Mouse (Mus musculus): ENCODE measurements around the gene Thumpd3.

The Thumpd3 gene

DNA sequence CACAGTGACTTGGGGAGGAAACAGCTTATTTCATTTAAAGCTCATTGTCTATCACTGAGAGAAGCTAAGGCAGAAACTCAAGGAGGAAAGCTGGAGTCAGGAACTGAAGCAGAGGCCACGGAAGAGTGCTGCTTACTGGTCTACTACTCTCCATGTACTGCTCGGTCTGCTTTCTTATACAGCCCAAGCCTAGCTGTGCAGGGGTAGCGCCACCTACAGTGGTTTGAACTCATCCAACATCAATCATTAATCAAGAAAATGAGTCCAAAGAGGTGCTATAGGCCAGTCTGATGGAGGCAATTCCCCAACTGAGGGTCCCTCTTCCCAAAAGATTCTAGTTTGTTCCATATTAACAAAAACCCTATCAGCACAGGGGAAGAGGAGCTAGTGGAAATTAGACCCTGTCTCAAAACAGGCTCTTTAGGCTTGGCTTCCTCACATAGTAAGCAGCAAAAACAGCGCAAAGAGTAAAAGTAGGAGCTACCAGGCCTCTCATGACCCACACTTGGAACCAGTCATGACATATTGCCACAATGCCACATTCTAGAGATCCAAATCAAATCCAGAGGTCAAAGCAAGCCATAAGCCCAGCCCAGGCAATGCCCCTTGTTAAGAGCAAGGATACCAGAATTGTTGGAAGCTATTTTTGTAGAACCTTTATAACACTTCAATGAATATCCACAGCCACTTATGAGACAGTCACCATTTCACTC lies 9.4 kb upstream of the Thumpd3 start:
- in situ Hi-C loops (cut with MboI; ENCODE audit: low sequenced_read_pairs) = no loop called here

DNA sequence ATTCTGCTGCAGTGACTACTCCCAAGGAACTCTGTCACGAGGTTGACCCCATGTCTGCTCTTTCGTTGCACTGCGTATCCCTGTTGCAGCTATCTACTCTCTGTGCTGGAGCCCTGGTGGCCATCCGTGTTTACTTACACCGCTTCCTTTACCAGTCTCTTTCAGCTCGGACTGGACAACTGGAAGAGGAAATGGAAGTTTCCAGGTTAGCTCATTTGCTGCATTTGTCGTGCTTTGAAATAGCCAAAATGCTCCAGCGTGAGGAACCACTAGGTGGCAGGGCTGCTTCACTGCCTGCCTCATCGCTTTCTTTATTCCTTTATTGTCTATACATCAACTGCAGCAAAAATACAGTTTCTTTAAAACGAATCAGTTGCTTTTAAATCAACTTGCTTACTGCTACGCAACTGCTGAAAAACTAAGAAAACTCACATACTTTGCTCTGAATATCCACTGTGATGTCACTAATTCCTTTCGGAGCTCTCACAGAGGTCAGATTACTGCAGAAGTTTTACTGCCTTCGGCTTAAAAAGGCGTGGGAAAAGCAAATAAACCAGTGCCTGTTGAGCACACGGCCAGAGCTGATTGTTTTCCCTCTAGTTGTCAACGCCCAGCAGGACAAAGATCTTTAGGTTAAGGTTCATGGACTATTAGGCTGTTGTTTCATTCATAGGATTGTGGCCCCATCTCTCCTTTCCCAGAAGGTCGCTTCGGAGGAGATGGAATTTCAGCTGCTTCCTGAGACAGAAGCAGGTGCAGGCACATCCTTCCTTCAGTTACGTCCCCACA lies 7.9 kb upstream of the Thumpd3 start:
- in situ Hi-C loops (cut with MboI; ENCODE audit: low sequenced_read_pairs) = no loop called here

DNA sequence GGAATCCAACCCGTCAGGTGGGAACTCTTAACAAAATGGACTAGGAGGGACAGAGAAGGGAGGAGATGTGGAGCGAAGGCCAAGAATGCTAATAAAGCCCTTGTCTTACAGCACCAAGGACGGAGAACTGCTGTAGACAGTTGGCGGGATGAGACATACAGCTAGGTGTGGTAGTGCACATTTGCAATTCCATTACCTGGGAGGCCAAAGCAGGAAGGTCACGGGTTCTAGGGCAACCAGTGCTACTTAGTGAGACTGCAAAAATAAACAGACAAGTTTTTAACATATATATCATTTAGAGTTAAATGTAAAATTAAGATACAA lies 7.3 kb upstream of the Thumpd3 start:
- in situ Hi-C loops (cut with MboI; ENCODE audit: low sequenced_read_pairs) = no loop called here

DNA sequence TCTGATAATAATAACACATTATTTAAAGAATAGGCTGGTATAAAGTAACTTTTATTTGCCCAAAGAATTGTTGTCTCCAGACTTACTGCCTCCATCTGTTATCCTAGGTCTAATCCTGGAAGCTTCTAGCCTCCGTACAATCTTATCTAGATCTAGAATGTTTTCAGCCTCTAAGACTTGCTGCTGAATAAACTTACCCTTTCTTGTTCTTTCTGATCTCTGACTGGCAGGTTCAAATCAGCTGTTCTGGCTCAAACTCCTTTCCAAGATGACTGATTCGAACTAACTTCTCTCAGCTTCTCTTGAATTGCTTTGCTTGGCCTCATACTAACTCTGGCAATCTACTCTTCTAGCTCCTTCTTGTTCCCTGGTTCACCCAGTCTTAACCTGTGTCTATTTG lies 5.7 kb upstream of the Thumpd3 start:
- in situ Hi-C loops (cut with MboI; ENCODE audit: low sequenced_read_pairs) = no loop called here

DNA sequence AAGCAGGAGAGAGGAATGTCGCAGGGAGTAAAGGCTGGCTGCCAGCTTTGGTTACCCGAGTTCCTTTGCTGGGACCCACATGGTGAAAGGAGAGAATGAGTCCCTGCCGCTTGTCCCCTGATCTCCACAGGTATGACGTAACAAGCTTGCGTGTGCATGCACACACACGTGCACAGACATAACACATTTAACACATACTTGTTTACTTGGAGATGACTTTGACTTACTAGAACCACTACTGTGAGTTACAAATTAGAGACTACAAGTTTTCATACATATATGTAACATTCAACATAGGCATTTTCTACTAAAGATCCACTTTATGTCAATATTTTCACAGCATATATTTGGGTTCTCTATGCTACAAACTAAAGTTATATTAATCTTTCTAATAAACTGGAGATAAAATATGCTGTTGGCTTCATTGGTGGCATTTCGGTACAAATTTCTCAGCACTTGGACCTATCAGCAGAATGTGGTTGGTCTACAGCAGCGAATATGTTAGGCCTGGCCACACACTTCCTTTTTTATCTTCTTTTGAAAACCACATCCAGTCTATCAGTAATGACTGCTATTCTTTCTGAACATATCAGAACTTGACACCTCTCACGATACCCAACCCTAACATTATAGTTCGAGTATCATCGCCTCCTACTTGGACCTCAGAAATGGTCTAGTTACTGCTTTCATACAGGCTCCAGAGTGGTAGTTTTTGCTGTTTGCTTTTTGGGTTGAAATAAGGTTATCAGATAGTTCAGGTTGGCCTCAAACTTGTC lies 4.6 kb upstream of the Thumpd3 start:
- in situ Hi-C loops (cut with MboI; ENCODE audit: low sequenced_read_pairs) = no loop called here

DNA sequence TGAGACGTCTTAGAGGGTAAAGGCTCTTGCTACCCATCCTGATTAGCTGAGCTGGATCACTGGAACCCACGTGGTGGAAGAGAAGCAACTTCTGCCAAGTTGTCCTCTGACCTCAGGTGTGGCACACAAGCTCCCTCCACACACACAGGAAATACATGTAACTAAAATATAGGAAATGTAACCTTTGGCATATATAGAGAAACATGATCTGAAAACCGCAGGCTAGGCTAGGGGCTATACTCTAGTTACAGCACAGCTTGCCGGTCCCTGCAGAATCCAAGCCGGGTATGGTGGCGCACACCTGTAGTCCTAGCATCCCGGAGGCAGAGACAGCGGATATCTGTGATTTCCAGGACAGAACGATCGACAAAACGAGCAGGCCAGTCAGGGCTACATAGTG lies 450 bp upstream of the Thumpd3 start:
- in situ Hi-C loops (cut with MboI; ENCODE audit: low sequenced_read_pairs) = no loop called here

DNA sequence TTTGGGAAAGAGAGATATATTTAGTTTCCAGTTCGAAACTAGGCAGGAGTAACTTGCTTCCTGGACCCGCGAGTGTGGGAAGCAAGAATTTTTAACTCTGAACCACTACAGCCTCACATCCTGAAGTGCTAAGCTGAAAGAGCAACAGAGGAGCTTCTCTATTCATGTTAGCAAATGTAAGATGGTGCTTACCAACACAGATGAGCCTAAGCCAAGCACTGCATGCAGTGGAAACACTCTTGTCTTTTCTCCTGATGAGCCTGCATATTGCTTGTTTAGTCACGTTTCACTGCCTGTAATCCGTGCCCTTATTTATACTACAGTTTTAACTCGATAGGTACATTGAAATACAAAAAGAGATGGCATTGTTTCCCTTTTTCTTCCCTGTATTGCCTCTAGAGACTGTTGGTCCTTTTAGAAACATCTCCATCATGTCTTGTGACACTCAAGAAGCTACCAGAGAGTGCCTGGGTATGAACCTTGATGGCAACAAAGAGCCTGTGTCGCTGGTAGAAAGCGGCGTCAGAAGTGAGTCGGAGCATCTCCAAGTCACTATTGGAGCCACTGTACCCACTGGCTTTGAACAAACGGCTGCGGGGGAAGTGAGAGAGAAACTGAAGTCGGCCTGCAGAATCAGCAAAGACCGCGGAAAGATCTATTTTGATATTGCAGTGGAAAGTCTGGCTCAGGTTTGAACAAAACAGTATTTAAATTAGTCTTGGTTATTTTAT lies 1.2 kb downstream of the Thumpd3 start:
- in situ Hi-C loops (cut with MboI; ENCODE audit: low sequenced_read_pairs) = no loop called here

DNA sequence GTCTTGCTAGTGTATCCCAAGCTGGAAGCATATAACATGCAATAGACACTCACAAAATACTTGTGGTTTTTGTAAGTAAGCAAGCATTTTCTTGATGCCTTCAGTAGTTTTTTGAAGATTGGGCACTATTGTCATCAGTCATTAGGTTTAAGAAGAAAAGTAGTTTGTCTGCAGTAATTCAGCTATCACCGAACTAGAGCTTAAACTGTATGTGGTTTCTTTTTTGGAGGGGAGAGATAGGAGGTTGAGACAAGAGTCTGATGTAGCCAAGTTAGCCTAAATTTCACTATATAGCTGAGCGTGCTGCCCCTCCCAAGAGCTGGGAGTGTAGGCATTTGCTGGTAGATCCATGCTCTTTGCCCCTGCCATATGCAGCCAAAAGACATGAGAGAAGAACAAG lies 2.3 kb downstream of the Thumpd3 start:
- in situ Hi-C loops (cut with MboI; ENCODE audit: low sequenced_read_pairs) = no loop called here

DNA sequence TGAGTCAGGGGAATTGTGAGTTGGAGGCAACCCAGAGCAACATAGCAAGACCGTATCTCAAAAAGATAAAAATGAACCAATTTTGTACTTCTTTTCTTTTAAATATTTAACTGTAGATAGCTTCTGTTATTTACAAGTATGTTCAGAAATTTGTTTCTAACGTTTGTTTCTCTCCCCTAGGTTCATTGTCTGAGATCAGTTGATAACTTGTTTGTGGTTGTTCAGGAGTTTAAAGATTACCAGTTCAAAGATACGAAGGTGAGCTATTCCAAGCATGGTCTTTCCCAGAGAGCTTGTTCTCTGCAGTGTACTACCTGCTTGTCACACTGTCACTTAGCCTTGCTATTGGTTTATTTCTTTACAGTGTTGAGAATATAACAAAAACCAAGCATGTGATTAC lies 3.1 kb downstream of the Thumpd3 start:
- in situ Hi-C loops (cut with MboI; ENCODE audit: low sequenced_read_pairs) = no loop called here

DNA sequence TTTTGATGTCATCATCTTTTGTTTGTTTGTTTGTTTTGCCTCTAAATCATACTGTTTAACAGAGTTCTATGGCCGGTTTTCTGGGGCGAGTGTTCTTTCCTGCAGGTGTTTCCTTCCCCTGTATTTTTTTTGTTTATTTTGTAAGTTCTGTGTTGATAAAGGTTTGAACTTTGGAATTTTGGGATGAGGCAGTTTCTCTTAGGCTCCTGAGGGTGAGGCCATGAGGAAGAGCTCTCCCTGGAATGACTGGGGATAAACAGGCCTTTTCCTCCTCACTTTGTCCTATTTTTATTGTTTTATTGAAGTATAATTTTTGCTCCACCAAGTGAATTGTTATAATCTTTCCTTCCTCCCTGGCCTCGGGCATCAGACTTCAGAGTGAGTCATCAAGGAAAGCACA lies 6.9 kb downstream of the Thumpd3 start:
- in situ Hi-C loops (cut with MboI; ENCODE audit: low sequenced_read_pairs) = no loop called here

DNA sequence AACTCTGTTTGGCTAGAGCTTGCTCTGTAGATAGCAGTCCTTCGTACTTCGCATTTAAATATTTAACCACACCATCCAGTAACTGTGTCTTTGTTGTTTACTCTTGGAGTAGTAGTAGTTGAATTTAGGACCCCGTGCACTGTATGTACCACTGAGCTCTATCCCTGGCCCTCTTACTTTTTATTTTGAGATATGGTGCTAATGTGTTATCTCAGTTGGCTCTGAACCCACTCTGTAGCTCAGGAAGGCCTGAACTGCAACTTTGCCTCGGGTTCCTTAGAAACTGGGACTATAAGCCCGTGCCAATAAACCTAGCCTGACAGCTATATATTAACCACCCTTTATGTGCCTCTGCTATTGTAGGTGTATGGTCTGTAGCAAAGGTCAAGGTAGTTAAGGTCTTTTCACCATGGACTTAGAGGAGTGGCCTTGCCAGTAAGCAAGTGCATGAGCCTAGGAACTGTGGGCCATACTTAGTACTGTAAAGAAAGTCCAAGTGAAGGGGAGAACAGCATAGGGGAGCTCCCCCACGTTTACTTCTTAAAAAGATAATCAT lies 8.6 kb downstream of the Thumpd3 start:
- in situ Hi-C loops (cut with MboI; ENCODE audit: low sequenced_read_pairs) = no loop called here

DNA sequence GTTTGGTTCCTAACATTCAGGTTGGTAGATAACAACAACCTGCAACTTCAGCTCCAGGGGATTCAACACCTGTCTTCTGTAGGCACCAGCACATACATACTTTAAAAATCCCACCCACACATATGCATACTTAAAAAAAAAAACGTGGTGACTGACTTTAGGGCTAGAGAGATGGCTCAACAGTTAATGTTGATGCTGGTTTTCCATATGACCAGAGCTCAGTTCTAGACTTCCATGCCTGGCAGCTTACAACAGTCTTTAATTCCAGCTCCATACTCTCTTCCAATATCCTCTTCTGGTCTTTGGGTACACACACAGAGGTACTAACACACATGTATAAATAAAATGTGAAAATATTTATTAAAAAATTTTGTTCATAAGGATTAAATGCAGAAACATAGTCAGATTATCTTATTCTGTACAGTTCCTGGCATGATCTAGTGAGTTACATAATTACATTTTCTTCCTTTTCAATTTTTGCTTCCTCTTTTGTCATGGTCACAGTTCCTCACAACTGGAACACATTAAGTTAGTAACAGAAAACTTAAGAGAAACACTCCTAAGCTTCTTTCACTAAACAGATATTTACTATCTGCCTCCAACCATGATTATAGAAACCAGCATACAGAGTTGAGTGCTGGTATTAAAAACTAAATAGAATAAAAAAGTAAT lies 15.0 kb downstream of the Thumpd3 start:
- in situ Hi-C loops (cut with MboI; ENCODE audit: low sequenced_read_pairs) = no loop called here

DNA sequence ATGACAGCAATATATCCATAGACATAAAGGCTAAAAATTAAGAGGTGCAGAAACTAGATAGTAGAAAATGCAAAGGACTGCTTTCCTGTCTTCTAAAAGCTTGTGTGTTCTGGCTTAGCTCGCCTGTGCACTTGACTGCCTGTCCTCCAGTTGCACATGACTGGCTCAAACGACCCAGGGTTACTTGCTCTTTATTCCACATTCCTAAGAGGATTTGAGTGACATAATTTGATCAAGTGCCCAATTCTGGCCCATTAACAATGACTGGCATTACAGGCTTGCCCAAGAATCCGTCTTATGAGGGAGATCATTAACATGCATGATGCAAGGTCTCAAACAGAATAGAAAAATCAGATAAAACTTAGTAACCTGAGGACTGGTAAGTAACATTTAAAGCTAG lies 16.2 kb downstream of the Thumpd3 start:
- in situ Hi-C loops (cut with MboI; ENCODE audit: low sequenced_read_pairs) = no loop called here

DNA sequence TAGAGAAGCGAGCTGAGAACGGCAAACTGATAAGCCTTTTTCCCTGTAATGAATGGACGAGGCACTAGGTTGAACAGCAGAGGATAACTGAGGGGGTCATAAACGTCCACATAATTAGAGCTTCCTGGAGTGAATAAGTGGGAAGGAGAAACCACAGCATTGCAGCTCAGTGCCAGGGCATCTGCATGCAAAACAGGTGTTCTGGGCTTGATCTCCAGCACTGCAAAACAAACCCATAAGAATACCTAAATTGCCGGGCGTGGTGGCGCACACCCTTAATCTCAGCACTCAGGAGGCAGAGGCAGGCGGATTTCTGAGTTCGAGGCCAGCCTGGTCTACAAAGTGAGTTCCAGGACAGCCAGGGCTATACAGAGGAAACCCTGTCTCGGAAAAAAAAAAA lies 17.3 kb downstream of the Thumpd3 start:
- in situ Hi-C loops (cut with MboI; ENCODE audit: low sequenced_read_pairs) = no loop called here

DNA sequence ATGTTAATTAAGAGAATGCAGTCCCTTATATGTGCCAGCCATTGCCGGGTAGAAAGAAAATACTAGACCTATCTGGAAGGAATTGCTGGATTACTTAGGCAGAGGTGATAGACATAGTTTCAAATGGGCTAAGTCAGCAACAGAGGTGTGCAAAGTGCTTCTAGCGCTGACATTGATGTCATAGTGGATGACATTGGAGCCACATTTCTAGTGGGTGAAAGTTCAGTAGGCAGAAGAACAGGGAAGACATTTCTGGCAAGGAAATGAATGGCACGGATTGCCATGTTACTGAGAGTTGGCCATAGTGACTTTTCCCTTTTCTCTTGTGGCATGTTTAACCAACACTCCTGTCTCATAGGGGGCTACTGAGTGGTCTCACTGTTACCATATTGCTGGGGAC lies 19.2 kb downstream of the Thumpd3 start:
- in situ Hi-C loops (cut with MboI; ENCODE audit: low sequenced_read_pairs) = no loop called here

DNA sequence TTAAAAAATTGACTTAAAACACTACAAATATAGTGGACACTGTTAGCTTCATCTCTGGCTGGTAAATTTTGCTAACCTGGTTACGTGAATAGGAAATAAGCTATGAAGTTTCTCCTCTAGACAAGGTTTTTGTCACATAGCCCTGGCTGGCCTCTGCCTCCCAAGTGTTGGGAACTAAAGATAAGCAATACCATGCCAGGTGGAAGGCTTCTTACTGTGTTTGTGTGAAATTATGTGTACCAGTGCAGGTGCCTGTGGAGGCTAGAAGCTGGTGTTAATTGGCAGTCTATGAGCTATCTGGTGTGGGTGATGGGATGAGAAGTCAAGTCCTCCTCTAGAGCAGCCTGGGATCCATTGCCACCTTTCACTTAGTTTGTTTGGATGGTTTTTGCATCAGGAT lies 23.1 kb downstream of the Thumpd3 start:
- in situ Hi-C loops (cut with MboI; ENCODE audit: low sequenced_read_pairs) = no loop called here

DNA sequence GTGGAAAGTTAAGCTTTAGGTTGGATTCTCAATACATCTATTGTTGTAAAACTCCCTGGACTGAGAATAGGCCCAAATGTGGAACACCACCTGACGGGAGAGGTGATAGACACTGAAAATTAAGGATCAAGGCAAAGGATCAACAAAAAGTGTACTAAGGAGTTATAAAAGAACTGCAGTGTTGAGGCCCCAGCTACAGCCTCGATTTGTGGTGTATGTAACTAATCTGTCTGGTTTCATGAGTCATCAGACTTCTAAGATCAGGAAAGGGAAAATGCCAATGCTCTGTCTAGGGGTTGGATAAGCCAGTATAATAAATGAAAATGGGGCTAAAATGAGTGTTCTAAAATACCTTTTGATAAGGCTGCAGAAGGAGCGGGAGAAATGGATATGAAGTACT lies 29.2 kb downstream of the Thumpd3 start:
- in situ Hi-C loops (cut with MboI; ENCODE audit: low sequenced_read_pairs) = no loop called here

DNA sequence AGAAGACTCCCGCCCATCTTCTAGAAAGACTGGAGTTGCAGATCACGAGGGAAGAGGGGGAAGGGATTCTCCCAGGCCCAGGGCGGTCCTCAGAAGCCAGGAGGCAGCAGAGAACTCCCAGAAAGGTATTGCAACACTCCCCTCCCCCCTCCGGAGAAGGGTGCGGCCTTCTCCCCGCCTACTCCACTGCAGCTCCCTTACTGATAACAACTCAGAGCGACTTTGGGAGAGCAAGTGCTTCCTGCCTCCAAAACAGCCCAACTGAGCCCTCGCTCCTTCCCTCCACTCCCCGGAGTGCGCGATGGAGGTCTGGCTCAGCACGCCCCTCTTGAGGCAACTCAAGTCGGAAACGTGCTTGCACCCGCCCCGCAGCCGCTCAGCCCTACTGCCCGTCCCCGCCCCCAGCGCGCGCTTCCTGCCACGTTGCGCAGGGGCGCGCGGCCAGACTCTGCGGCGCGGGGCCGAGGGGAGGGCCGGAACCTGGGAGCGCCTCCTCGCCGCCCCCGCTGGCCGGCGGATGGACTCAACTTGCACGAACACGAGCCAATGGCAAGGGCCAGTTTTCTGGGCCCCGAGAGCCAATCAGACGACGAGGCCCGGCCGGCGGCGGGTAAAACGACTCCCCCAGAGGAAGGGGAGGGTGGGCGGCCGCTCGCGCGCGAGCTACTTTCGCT lies 30.1 kb downstream of the Thumpd3 start:
- in situ Hi-C loops (cut with MboI; ENCODE audit: low sequenced_read_pairs) = no loop called here

DNA sequence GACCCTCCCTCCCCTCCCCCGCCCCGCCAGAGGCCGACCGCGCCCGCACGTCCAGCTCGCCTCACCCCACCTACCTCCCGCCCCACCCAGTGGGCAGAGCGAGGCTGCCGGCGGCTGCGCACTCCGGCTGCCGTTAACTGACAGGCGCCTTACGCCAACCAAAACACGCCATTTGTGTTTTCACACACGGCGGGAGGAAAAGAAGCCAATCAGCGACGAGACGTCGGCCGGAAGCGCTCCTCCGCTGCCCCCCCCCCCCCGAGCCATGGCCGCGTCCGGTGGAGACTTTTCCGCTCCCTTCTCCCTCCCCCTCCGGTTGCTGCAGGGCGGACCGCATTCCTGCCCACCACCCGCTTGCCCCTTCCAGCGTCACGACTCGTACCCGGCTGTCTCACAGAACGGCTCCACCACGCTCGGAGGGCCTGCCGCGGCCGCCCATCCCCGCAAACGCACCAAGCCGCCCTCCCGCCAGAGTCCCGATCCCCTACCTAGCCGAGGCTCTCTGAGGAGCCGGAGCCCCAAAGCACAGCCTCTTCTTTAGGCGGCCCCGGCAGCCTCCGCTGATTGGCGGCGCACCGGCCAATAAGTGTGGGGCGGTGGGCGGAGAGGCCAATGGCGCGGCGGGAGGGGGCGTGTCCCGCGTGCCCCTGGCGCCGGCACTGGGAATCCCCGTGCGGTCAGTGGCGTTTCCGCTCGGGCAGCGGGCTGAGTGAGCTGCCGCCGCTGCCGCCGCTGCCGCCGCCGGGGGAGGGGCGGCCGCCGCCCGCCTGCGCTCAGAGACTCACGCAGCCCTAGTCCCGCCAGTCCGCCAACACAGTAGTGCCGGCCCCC lies 30.9 kb downstream of the Thumpd3 start, which contains the start of gene Setd5:
Setd5 (plus strand) TSS at position 680 of the 831 bp plus-strand sequence.
- in situ Hi-C loops (cut with MboI; ENCODE audit: low sequenced_read_pairs) = no loop called here
